Mouse (Mus musculus) erythroblast, adult 5-6 weeks (primary cell): ENCODE results near the gene Rogdi. TPM values are rescaled to one million over a fixed set of nuclear protein-coding genes. Genes with fewer than 3 reads are reported as not detected.

Source experiments
- ATAC-seq: replicated peaks from 2 replicates; pipeline ENCODE4 v1.8.0; 2016; ENCODE audit warnings: moderate number of reproducible peaks, mild to moderate bottlenecking, moderate TSS enrichment, inconsistent platforms; ENCODE audit not compliant: poor library complexity, low FRiP score, severe bottlenecking
- total RNA-seq, 2 experiments: library from RNA; stranded (forward) in 1 of 2; stranded (reverse) in 1 of 2; fragments of 150-400 nt in 1 of 2; fragments of 200-764, 138-1000 nt in 1 of 2; gene quantifications; 2 replicates each; pipeline versions ENCODE4 v1.2.3 to v1.2.4; 2015 to 2017; ENCODE audit warnings: low replicate concordance in 2 of 2

Gene Rogdi
- total RNA-seq, 2 experiments from 2014 or later = 9.5 to 39.2 TPM

GRCm38 (mm10) chr16:4998984-4999383 lies 14.4 kb downstream of the Rogdi start:
- ATAC-seq = no peak

GRCm38 (mm10) chr16:4997553-4997952 lies 15.8 kb downstream of the Rogdi start, which contains the start of gene Sept12:
Sept12 (minus strand) TSS chr16:4997852.
- no peak for ATAC-seq

- ATAC-seq = no peak
These were observed 20.1 kb downstream of the Rogdi start for GRCm38 (mm10) chr16:4993276-4993675.

GRCm38 (mm10) chr16:4984717-4985116 lies 28.6 kb downstream of the Rogdi start:
- no peak for ATAC-seq

GRCm38 (mm10) chr16:4979755-4980380 lies 33.5 kb downstream of the Rogdi start:
- ATAC-seq = no peak

GRCm38 (mm10) chr16:4978275-4979051 lies 34.9 kb downstream of the Rogdi start:
- ATAC-seq = no peak

GRCm38 (mm10) chr16:4976180-4976579 lies 37.2 kb downstream of the Rogdi start:
- no peak for ATAC-seq

- no peak for ATAC-seq
These were observed 38.8 kb downstream of the Rogdi start for GRCm38 (mm10) chr16:4974521-4974920.

GRCm38 (mm10) chr16:4971626-4972025 lies 41.7 kb downstream of the Rogdi start:
- ATAC-seq = no peak

- ATAC-seq = no peak
These were observed 44.1 kb downstream of the Rogdi start for GRCm38 (mm10) chr16:4969055-4969843.

- no peak for ATAC-seq
These were observed 44.9 kb downstream of the Rogdi start for GRCm38 (mm10) chr16:4968426-4968825.

GRCm38 (mm10) chr16:4965392-4966129 lies 47.8 kb downstream of the Rogdi start:
- ATAC-seq = no peak

- peak; percentile 29 for ATAC-seq
These were observed 48.5 kb downstream of the Rogdi start for GRCm38 (mm10) chr16:4964731-4965391.

- peak; percentile 95 for ATAC-seq
These were observed 49.3 kb downstream of the Rogdi start, which contains the start of gene Anks3 for GRCm38 (mm10) chr16:4963797-4964709. Anks3 (minus strand) TSS chr16:4964205.

GRCm38 (mm10) chr16:4963346-4963745 lies 50.0 kb downstream of the Rogdi start:
- no peak for ATAC-seq

- no peak for ATAC-seq
These were observed 53.1 kb downstream of the Rogdi start for GRCm38 (mm10) chr16:4960260-4960659.
